In genomic region chr5:100651486-100651885, GRCm38 (mm10) we compare ENCODE assay signal across 22 mouse cellular contexts. TPM values are rescaled to one million over a fixed set of nuclear protein-coding genes. Genes with fewer than 3 reads are reported as not detected.
DNase-seq lines count a peak whose midpoint lies in the region; ATAC-seq lines count a peak whose summit lies in the region.
"Had no signal": no experiment of that assay in that cellular context is flagged by ENCODE, and none has a peak within 500 bp of the region (broad histone marks: within the 10 kb centered on the region; RNA-seq: fewer than 3 reads in every experiment).

No protein-coding gene starts in this region.

- no peaks in the 10 kb centered on the region for H3K9me3 ChIP-seq in hindbrain, embryonic 11.5 days (ENCODE audit: control insufficient read depth, low read length)
- H3K9me3 ChIP-seq: embryonic facial prominence, embryonic 10.5 days; forebrain, embryonic 10.5 days; heart, embryonic 13.5 days; hindbrain, embryonic 13.5 days had no signal

- no peak overlapping the region for H3K9ac ChIP-seq in hindbrain, embryonic 11.5 days (ENCODE audit: low read depth, low read length)
- H3K9ac ChIP-seq: heart, embryonic 13.5 days; hindbrain, embryonic 13.5 days had no signal

- H3K4me1 ChIP-seq in hindbrain, embryonic 11.5 days (replicated peaks; ENCODE audit: control insufficient read depth, insufficient read depth, low read length): no peaks in the 10 kb centered on the region
- H3K4me1 ChIP-seq: hindbrain, embryonic 13.5 days had no signal

- 85% methylated on average over 10 of the region's 10 CpGs for whole genome bisulfite sequencing in hindbrain, embryonic 11.5 days

- H3K27me3 ChIP-seq in hindbrain, embryonic 11.5 days (ENCODE audit: control insufficient read depth, insufficient read depth, low read length): no peaks in the 10 kb centered on the region
- H3K27me3 ChIP-seq: hindbrain, embryonic 13.5 days had no signal

- no peak overlapping the region for H3K4me2 ChIP-seq in hindbrain, embryonic 11.5 days (replicated peaks; ENCODE audit: low read depth, low read length)
- H3K4me2 ChIP-seq: heart, embryonic 13.5 days; hindbrain, embryonic 13.5 days had no signal

- ATAC-seq in inflammation-experienced regulatory T-cells, adult 6 months: peak; percentile 94
- no peak for ATAC-seq in hindbrain, embryonic 11.5 days (ENCODE audit: low FRiP score)
- ATAC-seq: forebrain, embryonic 14.5 days; hindbrain, postnatal 0 days had no signal

- no peaks in the 10 kb centered on the region for H3K36me3 ChIP-seq in hindbrain, embryonic 11.5 days (ENCODE audit: control insufficient read depth, insufficient read depth, low read length)

- peak; percentile 31 for DNase-seq in thymus, postnatal 14 days
- no peak for DNase-seq in thymus, postnatal 10 days (ENCODE audit: low spot score in 2 of 2)
- DNase-seq in CD8-positive naive resting alpha-beta T cell, adult 2 months (ENCODE audit: low read depth in 2 of 2, low spot score in 2 of 2): peak; percentile 15 to 40
- DNase-seq in adrenal gland, postnatal 14 days: no peak
- DNase-seq in heart, postnatal 4 days: no peak
- no peak for DNase-seq in hindbrain, embryonic 11.5 days (ENCODE audit: low spot score)
- DNase-seq: adrenal gland, adult 2 months; adrenal gland, postnatal 36 days; cerebellum, adult 2 months; cerebellum, postnatal 10 days; gastrocnemius, adult 2 months; gastrocnemius, postnatal 25 days; heart, adult 11 months; heart, postnatal 36 days had no signal

- no peak overlapping the region for H3K27ac ChIP-seq in hindbrain, embryonic 11.5 days (ENCODE audit: low read depth, low read length)
- H3K27ac ChIP-seq: embryonic facial prominence, embryonic 10.5 days; forebrain, embryonic 10.5 days; gastrocnemius, adult 2 months; heart, embryonic 13.5 days; hindbrain, embryonic 13.5 days; hindbrain, postnatal 0 days had no signal

- no peak overlapping the region for H3K4me3 ChIP-seq in hindbrain, embryonic 11.5 days (ENCODE audit: low read depth, low read length)
- H3K4me3 ChIP-seq: embryonic facial prominence, embryonic 10.5 days; erythroblast, embryonic 14.5 days; forebrain, embryonic 10.5 days; gastrocnemius, adult 2 months; heart, embryonic 13.5 days; hindbrain, embryonic 13.5 days had no signal

RNA-seq across cellular contexts. Expression of gene Coq2, which starts 23.5 kb away (rescaled TPM):
- polyA plus RNA-seq in inflammation-experienced regulatory T-cells, adult 6 months (2017; shearing (Covaris generic)): 10 to 100 TPM in 2 of 3 experiments, 1 to 10 TPM in 1; 6.8 to 11.9 (median 11.6) TPM
- 59.7 and 60.6 TPM in 2 replicates for total RNA-seq in adrenal gland, postnatal 14 days (2021)
- 10 to 100 TPM; 62.4 to 63.6 TPM for total RNA-seq in heart, postnatal 4 days (2021)
- 48.4 and 55.5 TPM in 2 replicates for polyA plus RNA-seq in hindbrain, embryonic 11.5 days (2014; fragmentation: Nextera tagmentation; extraction: Ambion mirVana)

Comparison
In these comparisons a context has a peak if more than half of its experiments do, and no peak if none do; other contexts are left out.
1. DNase-seq: peak in thymus, postnatal 14 days (single experiment) and CD8-positive naive resting alpha-beta T cell, adult 2 months (2 of 2); none in thymus, postnatal 10 days (0 of 2), adrenal gland, postnatal 14 days (single experiment), heart, postnatal 4 days (single experiment) and hindbrain, embryonic 11.5 days (single experiment).